Mouse (Mus musculus) myocyte (in vitro differentiated cells): ENCODE results near the gene Pclo.

Source experiments
- MAX ChIP-seq: IDR thresholded peaks from one replicate; pipeline ENCODE4 v1.6.1; 2011; ENCODE audit warnings: low read depth, mild to moderate bottlenecking, control low read depth
- MYOD1 ChIP-seq, 3 experiments: IDR thresholded peaks; one replicate each; pipeline ENCODE4 v1.6.1; 2011; ENCODE audit warnings: control low read depth in 2 of 3, low read depth in 2 of 3, mild to moderate bottlenecking in 2 of 3, moderate library complexity in 1 of 3; ENCODE audit not compliant: insufficient read length in 2 of 3, control insufficient read depth in 1 of 3
- MYOG ChIP-seq, 3 experiments: IDR thresholded peaks; one replicate each; pipeline ENCODE4 v1.6.1; 2011; ENCODE audit warnings: control low read depth in 2 of 3, low read depth in 2 of 3, mild to moderate bottlenecking in 2 of 3; ENCODE audit not compliant: insufficient read length in 2 of 3, control insufficient read depth in 1 of 3, insufficient read depth in 1 of 3
- POLR2A ChIP-seq: IDR thresholded peaks from one replicate; pipeline ENCODE4 v1.6.1; 2011; ENCODE audit warnings: low read depth, mild to moderate bottlenecking, control low read depth, moderate library complexity; ENCODE audit not compliant: insufficient read length
- POLR2AphosphoS2 ChIP-seq: IDR thresholded peaks from one replicate; pipeline ENCODE4 v1.6.1; 2011; ENCODE audit warnings: low read depth, control low read depth; ENCODE audit not compliant: insufficient read length
- TCF12 ChIP-seq: IDR thresholded peaks from one replicate; pipeline ENCODE4 v1.6.1; 2011; ENCODE audit warnings: mild to moderate bottlenecking, control low read depth; ENCODE audit not compliant: poor library complexity, insufficient read depth, severe bottlenecking
- TCF3 ChIP-seq: IDR thresholded peaks from one replicate; pipeline ENCODE4 v1.6.1; 2011; ENCODE audit warnings: low read depth, control low read depth; ENCODE audit not compliant: insufficient read length
- USF1 ChIP-seq: IDR thresholded peaks from one replicate; pipeline ENCODE4 v1.6.1; 2011; ENCODE audit warnings: low read depth, mild to moderate bottlenecking, control low read depth, moderate library complexity

DNA sequence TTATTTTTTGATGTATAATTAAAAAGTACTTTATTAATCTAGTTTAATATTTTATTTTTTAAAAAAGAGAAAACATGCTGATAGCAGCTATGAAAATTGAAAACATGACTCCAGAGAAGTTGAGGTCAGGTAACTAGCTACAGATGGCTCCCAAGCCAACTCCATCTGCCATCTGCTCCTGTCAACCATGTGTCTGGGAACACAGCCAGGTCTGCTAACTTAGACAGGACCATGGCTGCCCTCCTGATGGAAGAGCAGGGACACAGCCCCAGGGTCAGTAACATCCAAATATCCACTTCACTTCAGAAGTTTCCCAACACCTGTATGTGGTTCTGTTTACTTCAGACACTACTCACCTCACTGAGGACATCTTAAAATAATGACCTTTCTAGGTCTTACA lies 236.2 kb downstream of the Pclo start:
- TF ChIP-seq POLR2A (no peak), POLR2AphosphoS2 (no peak), USF1 (no peak), TCF12 (peak; percentile 67), MAX (no peak), TCF3 (peak; percentile 65), MYOG (IDR thresholded peaks at IDR 0.05; ENCODE audit: control insufficient read depth in 1 of 3, insufficient read depth in 1 of 3, insufficient read length in 2 of 3, low read depth in 2 of 3) (peak in 1 of 3 experiments; percentile 18), MYOD1 (IDR thresholded peaks at IDR 0.05; ENCODE audit: control insufficient read depth in 1 of 3, insufficient read length in 2 of 3, low read depth in 2 of 3) (peak; percentile 71 to 98 (median 97))
